Mouse (Mus musculus) CH12.LX (cell line): ENCODE data around the gene Slc4a10. TPM values are rescaled to one million over a fixed set of nuclear protein-coding genes. Genes with fewer than 3 reads are reported as not detected.

ENCODE experiments used
- DNase-seq: peaks from one replicate; pipeline ENCODE4 v3.0.0-alpha.2; 2013; ENCODE audit errors: extremely low read depth
- H3K27ac ChIP-seq: 2 replicates; pipeline ENCODE4 v1.5.1; 2012; ENCODE audit warnings: low read depth, mild to moderate bottlenecking, control low read depth, moderate library complexity; ENCODE audit not compliant: insufficient read depth
- H3K27me3 ChIP-seq: replicated peaks from 2 replicates; pipeline ENCODE3; 2012; ENCODE audit warnings: inconsistent platforms
- H3K36me3 ChIP-seq, 2 experiments: replicated peaks in 1 of 2; 2 replicates each; pipeline versions ENCODE3 to v1.6.1; 2012; ENCODE audit warnings: inconsistent platforms in 1 of 2, low read length in 1 of 2, mild to moderate bottlenecking in 1 of 2, mixed read lengths in 1 of 2, moderate library complexity in 1 of 2; ENCODE audit not compliant: control insufficient read depth in 1 of 2, insufficient read depth in 1 of 2
- H3K4me1 ChIP-seq, 2 experiments: 2 replicates each; pipeline ENCODE4 v1.6.1; 2012; ENCODE audit warnings: inconsistent platforms in 1 of 2, moderate library complexity in 1 of 2; ENCODE audit not compliant: insufficient read depth in 2 of 2, control insufficient read depth in 1 of 2
- H3K4me2 ChIP-seq: 2 replicates; pipeline ENCODE4 v1.6.1; 2012; ENCODE audit warnings: low read depth, mild to moderate bottlenecking, control low read depth; ENCODE audit not compliant: poor library complexity, insufficient read depth, severe bottlenecking
- H3K4me3 ChIP-seq, 3 experiments: fragments of 150-350 bp in 1 of 3; sonication (generic) in 1 of 3; replicated peaks in 1 of 3; 2 replicates each; pipeline versions ENCODE3 to v1.5.1; 2011 to 2012; ENCODE audit warnings: low read depth in 2 of 3, low read length in 2 of 3, mild to moderate bottlenecking in 2 of 3, moderate library complexity in 2 of 3, control low read depth in 1 of 3, improper control_type of control experiment in 1 of 3, inconsistent platforms in 1 of 3, mixed read lengths in 1 of 3; ENCODE audit not compliant: poor library complexity in 1 of 3
- H3K79me2 ChIP-seq: replicated peaks from 2 replicates; pipeline ENCODE4 v1.6.1; 2012; ENCODE audit warnings: mild to moderate bottlenecking, moderate library complexity; ENCODE audit not compliant: control insufficient read depth, poor library complexity, insufficient read depth, severe bottlenecking; ENCODE audit errors: extremely low read depth
- H3K9ac ChIP-seq: 2 replicates; pipeline ENCODE4 v1.6.1; 2012; ENCODE audit warnings: low read depth, mild to moderate bottlenecking, control low read depth, moderate library complexity; ENCODE audit not compliant: insufficient read depth
- H3K9me3 ChIP-seq: replicated peaks from 2 replicates; pipeline ENCODE3; 2012; ENCODE audit warnings: low read length, inconsistent platforms, mixed read lengths
- CTCF ChIP-seq, 2 experiments: IDR thresholded peaks in 1 of 2; conservative IDR thresholded peaks in 1 of 2; 2 replicates each; pipeline ENCODE4 v1.5.1; 2011 to 2012; ENCODE audit warnings: low read depth in 2 of 2, low read length in 2 of 2, improper control_type of control experiment in 1 of 2, inconsistent platforms in 1 of 2, mild to moderate bottlenecking in 1 of 2, moderate library complexity in 1 of 2
- ETS1 ChIP-seq: conservative IDR thresholded peaks from 2 replicates; pipeline ENCODE4 v1.6.1; 2012; ENCODE audit warnings: low read depth, mild to moderate bottlenecking, inconsistent platforms, low read length, improper control_type of control experiment, moderate library complexity
- JUN ChIP-seq: IDR thresholded peaks from 2 replicates; pipeline ENCODE4 v1.6.1; 2011; ENCODE audit warnings: low read depth, mild to moderate bottlenecking, low read length, improper control_type of control experiment, moderate library complexity; ENCODE audit not compliant: insufficient read depth
- MAZ ChIP-seq: IDR thresholded peaks from 2 replicates; pipeline ENCODE4 v1.6.1; 2012; ENCODE audit warnings: low read depth, mild to moderate bottlenecking, inconsistent platforms, low read length, improper control_type of control experiment, moderate library complexity
- MXI1 ChIP-seq: IDR thresholded peaks from 2 replicates; pipeline ENCODE4 v1.6.1; 2011; ENCODE audit warnings: mild to moderate bottlenecking, low read depth, low read length, improper control_type of control experiment
- NELFE ChIP-seq: IDR thresholded peaks from 2 replicates; pipeline ENCODE4 v1.6.1; 2011; ENCODE audit warnings: low read depth, low read length, improper control_type of control experiment
- NRF1 ChIP-seq: IDR thresholded peaks from 2 replicates; pipeline ENCODE4 v1.6.1; 2014; ENCODE audit warnings: low read depth, mild to moderate bottlenecking, inconsistent platforms, low read length, improper control_type of control experiment, moderate library complexity
- PAX5 ChIP-seq: IDR thresholded peaks from 2 replicates; pipeline ENCODE4 v1.6.1; 2012; ENCODE audit warnings: low read length, inconsistent platforms, mixed read lengths
- RAD21 ChIP-seq: IDR thresholded peaks from 2 replicates; pipeline ENCODE4 v1.6.1; 2011; ENCODE audit warnings: low read depth, mild to moderate bottlenecking, low read length, improper control_type of control experiment, moderate library complexity
- RCOR1 ChIP-seq: conservative IDR thresholded peaks from 2 replicates; pipeline ENCODE4 v1.6.1; 2012; ENCODE audit warnings: low read depth, mild to moderate bottlenecking, inconsistent platforms, low read length, improper control_type of control experiment
- TBP ChIP-seq: conservative IDR thresholded peaks from 2 replicates; pipeline ENCODE4 v1.6.1; 2011; ENCODE audit warnings: low read depth, low read length, improper control_type of control experiment
- USF2 ChIP-seq: conservative IDR thresholded peaks from 2 replicates; pipeline ENCODE4 v1.6.1; 2011; ENCODE audit warnings: low read depth, low read length, improper control_type of control experiment
- ZC3H11A ChIP-seq: IDR thresholded peaks from 2 replicates; pipeline ENCODE4 v1.6.1; 2012; ENCODE audit warnings: low read depth, mild to moderate bottlenecking, inconsistent platforms, low read length, improper control_type of control experiment
- ZKSCAN1 ChIP-seq: IDR thresholded peaks from 2 replicates; pipeline ENCODE4 v1.6.1; 2012; ENCODE audit warnings: low read depth, inconsistent platforms, low read length, improper control_type of control experiment, borderline replicate concordance
- ZMIZ1 ChIP-seq: IDR thresholded peaks from 2 replicates; pipeline ENCODE4 v1.6.1; 2012; ENCODE audit warnings: low read depth, mild to moderate bottlenecking, inconsistent platforms, low read length, improper control_type of control experiment
- ZNF384 ChIP-seq: IDR thresholded peaks from 2 replicates; pipeline ENCODE4 v1.6.1; 2012; ENCODE audit warnings: low read depth, low read length, improper control_type of control experiment, inconsistent platforms
- dilution Hi-C: fragments of 300-500 bp; cut with MboI; formaldehyde crosslinking; loops from 2 replicates; pipeline ENCODE4 v1.14.3; 2020; ENCODE audit warnings: low sequenced_read_pairs; ENCODE audit not compliant: extremely low pct_unique_long_range_greater_than_20kb, extremely low pct_ligation_motif_present
- in situ Hi-C: fragments of 300-500 bp; cut with MboI; formaldehyde crosslinking; loops from 3 replicates; pipeline ENCODE4 v1.14.3; 2019; ENCODE audit warnings: low sequenced_read_pairs, low pct_ligation_motif_present, low pct_unique_long_range_greater_than_20kb, mixed read lengths
- polyA plus RNA-seq: library from polyadenylated mRNA; unstranded; fragments of >175 nt; gene quantifications from 2 replicates; pipeline ENCODE4 v1.2.1, GENCODE M21; 2012; ENCODE audit warnings: low read depth; ENCODE audit not compliant: insufficient read length
- total RNA-seq, 2 experiments: library from RNA; depleted of rRNA; stranded (reverse); fragments of 300-350 nt in 1 of 2; fragments of >200 nt in 1 of 2; gene quantifications; 2 replicates each; pipeline ENCODE4 v1.2.3; 2012 to 2014

Gene Slc4a10
- total and polyA plus RNA-seq, 3 experiments, result not detected

DNA sequence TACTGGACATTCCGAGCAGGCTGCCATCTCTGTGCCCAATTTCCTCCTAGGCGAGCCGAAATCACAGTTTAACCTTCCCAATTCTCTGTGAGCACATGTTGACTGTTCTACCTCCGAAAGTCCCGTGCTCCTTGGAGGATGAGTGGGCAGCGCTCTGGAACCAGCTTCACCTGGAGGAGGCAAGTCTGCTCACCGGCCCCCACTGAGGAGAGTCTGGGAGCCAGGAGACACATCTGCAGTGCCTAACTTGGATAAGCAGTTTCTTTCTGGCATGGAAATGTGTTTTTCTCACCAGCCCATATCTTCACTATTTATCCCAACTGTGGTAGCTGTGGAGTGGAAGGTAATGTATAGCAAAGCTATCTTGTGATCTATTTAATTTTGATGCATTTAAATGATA is 311.0 kb downstream of the Slc4a10 start:
- Histone ChIP-seq H3K4me1 (no peaks in the 10 kb centered on the region), H3K36me3 (peaks cover 0 to 1% of the 10 kb centered on the region in 2 experiments), H3K27ac (no peak overlapping the region), H3K9ac (no peak overlapping the region), H3K9me3 (no peaks in the 10 kb centered on the region), H3K79me2 (no peaks in the 10 kb centered on the region), H3K4me3 (no peak overlapping the region), H3K27me3 (no peaks in the 10 kb centered on the region), H3K4me2 (no peak overlapping the region)
- TF ChIP-seq RCOR1, result no peak
- TF ChIP-seq ZNF384, result no peak
- TF ChIP-seq PAX5, result no peak
- no peak for TF ChIP-seq NELFE
- no peak for TF ChIP-seq CTCF (conservative IDR thresholded peaks at IDR 0.05 in 1 of 2, IDR thresholded peaks at IDR 0.05 in 1 of 2; ENCODE audit: low read depth in 2 of 2, low read length in 2 of 2)
- no peak for TF ChIP-seq ZKSCAN1
- in situ Hi-C loops, result no loop called here
- dilution Hi-C loops, result no loop called here
- DNase-seq, result no peak

DNA sequence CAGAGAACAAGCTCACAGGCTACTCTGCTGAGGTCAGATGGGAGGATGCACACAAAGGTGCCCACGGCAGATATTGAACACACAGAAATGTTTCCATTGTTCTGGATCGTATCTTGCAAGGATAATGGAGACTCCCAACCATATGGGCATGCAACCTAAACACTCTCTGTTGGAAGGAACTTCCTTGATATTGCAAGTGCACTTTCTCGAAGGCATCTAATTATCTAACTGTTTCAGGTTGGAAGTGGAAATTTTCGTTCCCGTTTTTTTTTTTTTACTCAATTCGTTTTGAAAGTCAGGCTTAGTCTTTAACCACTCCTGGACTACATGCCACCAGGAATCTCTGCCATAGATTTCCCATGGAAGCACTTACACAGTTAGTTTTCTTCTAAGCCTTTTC is 314.6 kb downstream of the Slc4a10 start:
- Histone ChIP-seq H3K4me1 (no peaks in the 10 kb centered on the region), H3K36me3 (peaks cover 0 to 3% of the 10 kb centered on the region in 2 experiments), H3K4me2 (no peak overlapping the region), H3K4me3 (no peak overlapping the region), H3K9ac (no peak overlapping the region), H3K27me3 (no peaks in the 10 kb centered on the region), H3K27ac (no peak overlapping the region), H3K79me2 (no peaks in the 10 kb centered on the region), H3K9me3 (no peaks in the 10 kb centered on the region)
- dilution Hi-C loops, result no loop called here
- DNase-seq, result no peak
- in situ Hi-C loops, result no loop called here
- no peak for TF ChIP-seq ZMIZ1
- TF ChIP-seq PAX5, result no peak
- no peak for TF ChIP-seq JUN
- TF ChIP-seq RAD21, result no peak
- TF ChIP-seq ZKSCAN1, result no peak
- no peak for TF ChIP-seq USF2
- TF ChIP-seq MAZ, result no peak
- TF ChIP-seq NRF1, result no peak
- TF ChIP-seq ETS1, result no peak
- TF ChIP-seq MXI1, result no peak

DNA sequence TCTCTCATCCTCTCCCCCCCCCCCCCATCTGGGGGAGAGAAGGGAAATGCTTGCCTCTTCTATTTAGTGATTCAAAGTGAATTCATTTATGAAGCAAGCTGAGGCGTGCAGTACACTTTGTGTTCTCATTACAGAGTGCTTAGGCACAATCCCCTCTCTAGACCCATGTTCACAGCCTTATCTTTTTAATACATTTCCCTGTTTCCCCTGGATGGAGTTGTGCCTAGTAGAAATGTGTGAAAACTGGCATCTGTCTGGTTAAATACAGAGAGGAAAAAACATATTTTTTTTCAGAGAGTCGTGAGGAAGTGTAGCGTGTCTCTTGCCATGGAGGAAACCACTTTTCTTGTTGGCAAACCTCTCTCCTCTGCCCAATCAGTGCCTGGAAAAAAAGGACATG is 315.3 kb downstream of the Slc4a10 start:
- no peak for DNase-seq
- in situ Hi-C loops, result no loop called here
- Histone ChIP-seq H3K27ac (no peak overlapping the region), H3K4me3 (no peak overlapping the region), H3K9me3 (no peaks in the 10 kb centered on the region), H3K9ac (no peak overlapping the region), H3K79me2 (no peaks in the 10 kb centered on the region), H3K4me2 (no peak overlapping the region), H3K4me1 (no peaks in the 10 kb centered on the region), H3K36me3 (peaks cover 0 to 3% of the 10 kb centered on the region in 2 experiments), H3K27me3 (no peaks in the 10 kb centered on the region)
- TF ChIP-seq TBP (no peak), ZC3H11A (no peak)
- dilution Hi-C loops, result no loop called here
